ENCODE assay signal across 8 mouse cellular contexts in the genomic region with DNA sequence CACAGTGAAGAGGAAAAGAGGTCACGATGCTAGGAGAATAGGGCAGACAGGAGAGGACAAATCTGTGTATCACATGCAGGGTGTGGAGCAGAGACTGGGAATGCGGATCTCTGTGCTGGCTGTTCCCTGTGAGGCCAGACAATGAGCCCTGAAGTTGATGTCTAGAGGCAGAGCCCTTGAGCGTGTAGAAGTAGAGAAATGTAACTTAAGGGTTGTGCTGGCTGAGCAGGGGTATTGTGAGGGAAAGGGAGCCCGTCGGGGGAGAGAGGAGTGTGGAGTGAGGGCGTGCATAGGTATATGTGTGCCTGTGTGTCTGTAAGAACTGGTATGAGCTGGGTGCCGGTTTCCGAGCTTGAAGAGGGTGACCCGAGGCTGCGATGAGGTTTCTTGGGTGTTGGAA. TPM values are rescaled to one million over a fixed set of nuclear protein-coding genes. Genes with fewer than 3 reads are reported as not detected.
A peak's percentile ranks its signal among the peaks of the same experiment; 100 is the strongest.
DNase-seq lines count a peak whose midpoint lies in the region; ATAC-seq and TF ChIP-seq lines count a peak whose summit lies in the region.

No protein-coding gene starts in this region.

- peak overlapping the region; percentile 78 for H3K4me2 ChIP-seq in heart, embryonic 13.5 days
- H3K4me2 ChIP-seq in forebrain, embryonic 16.5 days (ENCODE audit: low read length): peak overlapping the region; percentile 60
- H3K4me2 ChIP-seq in limb, embryonic 13.5 days (replicated peaks): peak overlapping the region; percentile 66

- no peak for TF ChIP-seq POLR2A in thymus, adult 2 months (IDR thresholded peaks at IDR 0.05; ENCODE audit: control insufficient read depth, extremely low read depth, insufficient read depth, low read length, poor library complexity)
- no peak for TF ChIP-seq POLR2A in olfactory bulb, adult 2 months (IDR thresholded peaks at IDR 0.05; ENCODE audit: insufficient read depth, low read depth, low read length)

- peak; percentile 7 for ATAC-seq in heart, embryonic 13.5 days (ENCODE audit: extremely low read depth, insufficient number of reproducible peaks, low FRiP score, low TSS enrichment)
- ATAC-seq in forebrain, embryonic 16.5 days: peak; percentile 40
- peak; percentile 52 for ATAC-seq in limb, embryonic 13.5 days (ENCODE audit: low FRiP score, low read depth)

- peak overlapping the region; percentile 83 for H3K9ac ChIP-seq in heart, embryonic 13.5 days
- H3K9ac ChIP-seq in forebrain, embryonic 16.5 days (replicated peaks; ENCODE audit: low read depth, low read length): peak overlapping the region; percentile 59
- peak overlapping the region; percentile 64 for H3K9ac ChIP-seq in limb, embryonic 13.5 days

- no peak for TF ChIP-seq CTCF in thymus, adult 2 months (IDR thresholded peaks at IDR 0.05; ENCODE audit: borderline replicate concordance, control insufficient read depth, extremely low read depth, insufficient read depth, low read length, poor library complexity)
- TF ChIP-seq CTCF in olfactory bulb, adult 2 months (IDR thresholded peaks at IDR 0.05; ENCODE audit: insufficient read depth, low read depth, low read length): no peak

- no peak for DNase-seq in heart, adult 11 months
- no peak for DNase-seq in thymus, adult 2 months
- DNase-seq in thymus, postnatal 14 days: no peak
- no peak for DNase-seq in adipocyte (ENCODE audit: low spot score)

- peak overlapping the region; percentile 61 for H3K4me3 ChIP-seq in heart, embryonic 13.5 days
- H3K4me3 ChIP-seq in thymus, adult 2 months (ENCODE audit: control insufficient read depth, insufficient read depth, low read length): peak overlapping the region; percentile 36
- H3K4me3 ChIP-seq in forebrain, embryonic 16.5 days (replicated peaks; ENCODE audit: low read length): peak overlapping the region; percentile 55
- H3K4me3 ChIP-seq in limb, embryonic 13.5 days: peak overlapping the region; percentile 48
- H3K4me3 ChIP-seq in olfactory bulb, adult 2 months (ENCODE audit: insufficient read depth, low read depth, low read length): peak overlapping the region; percentile 52

- WGBS in heart, embryonic 13.5 days: 8% methylated on average over 10 of the region's 10 CpGs
- WGBS in thymus, adult 2 months: 30% methylated on average over 10 of the region's 10 CpGs
- 9% methylated on average over 10 of the region's 10 CpGs for WGBS in forebrain, embryonic 16.5 days
- 10% methylated on average over 10 of the region's 10 CpGs for WGBS in limb, embryonic 13.5 days
- 7% methylated on average over 10 of the region's 10 CpGs for WGBS in olfactory bulb, adult 2 months

- H3K9me3 ChIP-seq in heart, embryonic 13.5 days: no peaks in the 10 kb centered on the region
- H3K9me3 ChIP-seq in forebrain, embryonic 16.5 days (ENCODE audit: control insufficient read depth, low read length): no peaks in the 10 kb centered on the region
- H3K9me3 ChIP-seq in limb, embryonic 13.5 days: no peaks in the 10 kb centered on the region

- H3K4me1 ChIP-seq in heart, embryonic 13.5 days: peaks cover 19% of the 10 kb centered on the region
- peaks cover 11% of the 10 kb centered on the region for H3K4me1 ChIP-seq in thymus, adult 2 months (replicated peaks; ENCODE audit: control insufficient read depth, insufficient read depth, low read length)
- H3K4me1 ChIP-seq in forebrain, embryonic 16.5 days (replicated peaks; ENCODE audit: control insufficient read depth, insufficient read depth, low read length): peaks cover 13% of the 10 kb centered on the region
- H3K4me1 ChIP-seq in limb, embryonic 13.5 days: peaks cover 9% of the 10 kb centered on the region
- H3K4me1 ChIP-seq in olfactory bulb, adult 2 months (ENCODE audit: control insufficient read depth, insufficient read depth, low read length): peaks cover 10% of the 10 kb centered on the region

- no peaks in the 10 kb centered on the region for H3K36me3 ChIP-seq in heart, embryonic 13.5 days
- no peaks in the 10 kb centered on the region for H3K36me3 ChIP-seq in thymus, adult 2 months (ENCODE audit: control insufficient read depth, insufficient read depth, low read length)
- no peaks in the 10 kb centered on the region for H3K36me3 ChIP-seq in forebrain, embryonic 16.5 days (ENCODE audit: control insufficient read depth, insufficient read depth)
- no peaks in the 10 kb centered on the region for H3K36me3 ChIP-seq in limb, embryonic 13.5 days

- H3K27ac ChIP-seq in heart, embryonic 13.5 days (replicated peaks): peak overlapping the region; percentile 73
- no peak overlapping the region; the same call in 1 of the 2 replicates for H3K27ac ChIP-seq in thymus, adult 2 months (ENCODE audit: control insufficient read depth, insufficient read depth, low read length)
- peak overlapping the region; percentile 85 for H3K27ac ChIP-seq in forebrain, embryonic 16.5 days (ENCODE audit: low read length)
- H3K27ac ChIP-seq in limb, embryonic 13.5 days: peak overlapping the region; percentile 81
- peak overlapping the region; percentile 14 for H3K27ac ChIP-seq in olfactory bulb, adult 2 months (ENCODE audit: insufficient read depth, low read depth, low read length)

- no peaks in the 10 kb centered on the region for H3K27me3 ChIP-seq in heart, embryonic 13.5 days (replicated peaks)
- no peaks in the 10 kb centered on the region for H3K27me3 ChIP-seq in thymus, adult 2 months (ENCODE audit: control insufficient read depth, insufficient read depth, low read length)
- H3K27me3 ChIP-seq in forebrain, embryonic 16.5 days (replicated peaks; ENCODE audit: control insufficient read depth, insufficient read depth, low read length): no peaks in the 10 kb centered on the region
- H3K27me3 ChIP-seq in limb, embryonic 13.5 days: no peaks in the 10 kb centered on the region

RNA-seq across cellular contexts. Expression of gene Klrb1c, which starts 13.5 kb away (rescaled TPM):
- polyA plus RNA-seq in heart, embryonic 13.5 days (2015; fragmentation: Nextera tagmentation; extraction: Ambion mirVana): 0.15 TPM in 1 of 2 replicates, not detected in the other
- polyA plus RNA-seq in thymus, adult 2 months (2012; rRNA removed): 0.96 and 2.6 TPM in 2 replicates
- polyA plus RNA-seq in forebrain, embryonic 16.5 days (2015; fragmentation: Nextera tagmentation; extraction: Ambion mirVana): 0.15 TPM in 1 of 2 replicates, not detected in the other
- polyA plus RNA-seq in limb, embryonic 13.5 days (2015; fragmentation: Nextera tagmentation; extraction: Ambion mirVana): 0.15 TPM in 1 of 2 replicates, not detected in the other
- not detected in 2 replicates for polyA plus RNA-seq in olfactory bulb, adult 2 months (2012; ENCODE audit: insufficient read depth, insufficient read length, low replicate concordance, missing spikeins)

RNA-seq across cellular contexts. Expression of gene Gm44511, which starts 23.6 kb away (rescaled TPM):
- not detected in 2 replicates for polyA plus RNA-seq in heart, embryonic 13.5 days (2015; fragmentation: Nextera tagmentation; extraction: Ambion mirVana)
- polyA plus RNA-seq in thymus, adult 2 months (2012; rRNA removed): 0.59 TPM in 1 of 2 replicates, not detected in the other
- not detected in 2 replicates for polyA plus RNA-seq in forebrain, embryonic 16.5 days (2015; fragmentation: Nextera tagmentation; extraction: Ambion mirVana)
- polyA plus RNA-seq in limb, embryonic 13.5 days (2015; fragmentation: Nextera tagmentation; extraction: Ambion mirVana): not detected in 2 replicates
- not detected in 2 replicates for polyA plus RNA-seq in olfactory bulb, adult 2 months (2012; ENCODE audit: insufficient read depth, insufficient read length, low replicate concordance, missing spikeins)

RNA-seq across cellular contexts. Expression of gene Klrb1b, which starts 23.6 kb away (rescaled TPM):
- not detected in 2 replicates for polyA plus RNA-seq in heart, embryonic 13.5 days (2015; fragmentation: Nextera tagmentation; extraction: Ambion mirVana)
- 0.54 and 0.85 TPM in 2 replicates for polyA plus RNA-seq in thymus, adult 2 months (2012; rRNA removed)
- polyA plus RNA-seq in forebrain, embryonic 16.5 days (2015; fragmentation: Nextera tagmentation; extraction: Ambion mirVana): not detected in 2 replicates
- polyA plus RNA-seq in limb, embryonic 13.5 days (2015; fragmentation: Nextera tagmentation; extraction: Ambion mirVana): not detected in 2 replicates
- not detected in 2 replicates for polyA plus RNA-seq in olfactory bulb, adult 2 months (2012; ENCODE audit: insufficient read depth, insufficient read length, low replicate concordance, missing spikeins)
